Mouse (Mus musculus) intestine, embryonic 14.5 days (tissue): ENCODE data around the gene Sox2. TPM values are rescaled to one million over a fixed set of nuclear protein-coding genes. Genes with fewer than 3 reads are reported as not detected.

Experiments
- microRNA counts: library from miRNA; unstranded; fragments of <30 nt; microRNA quantifications from one replicate; lab custom pipeline; 2016
- microRNA-seq: library from miRNA; unstranded; fragments of <30 nt; microRNA quantifications from one replicate; pipeline ENCODE4, GENCODE M21; 2016
- polyA plus RNA-seq: library from polyadenylated mRNA; unstranded; fragments of >200 nt; fragmentation: Nextera tagmentation; extraction: Ambion mirVana; gene quantifications from 2 replicates; pipeline ENCODE4 v1.2.1, GENCODE M21; 2014

Sox2 gene
- polyA plus RNA-seq, 1 experiment from 2014 or later, result 0.61 TPM

MicroRNA genes within 50 kb of the gene (microRNA counts, 519-probe panel; counts per million panel counts)
- not detected for microRNA mmu-miR-1897-3p (lab: Ali Mortazavi, UCI)

Small RNA genes within 50 kb of the gene (microRNA-seq; reads per million reads assigned to microRNA genes)
- not detected for gene Mir1897
